Mouse (Mus musculus): ENCODE measurements around the gene Pkn3.

Gene Pkn3

GRCm38 (mm10) chr2:30078349-30078712 is 847 bp downstream of the Pkn3 start:
- TF ChIP-seq GATA4 (IDR thresholded peaks at IDR 0.05; ENCODE audit: insufficient replicate concordance, low read length), result no peak

DNA sequence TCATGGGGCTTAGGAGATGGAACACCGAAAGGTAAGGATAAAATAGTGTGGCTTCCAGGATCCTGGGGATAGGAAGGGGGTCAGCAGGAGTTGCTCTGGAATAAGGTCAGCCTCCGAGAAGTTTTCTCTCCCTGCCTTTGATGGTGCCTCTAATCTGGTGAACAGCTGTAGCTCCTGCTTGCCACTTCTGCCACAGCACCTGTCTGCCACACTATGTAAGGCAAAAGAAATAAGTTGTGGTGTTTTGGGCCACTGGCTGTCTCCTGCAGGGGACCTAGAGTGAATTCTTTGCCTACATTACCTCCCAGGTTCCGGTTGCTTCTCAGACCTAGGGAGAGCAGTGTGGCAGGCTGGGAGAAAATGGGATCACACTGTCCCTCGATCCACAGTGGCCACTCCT is 1.3 kb downstream of the Pkn3 start:
- TF ChIP-seq GATA4 (IDR thresholded peaks at IDR 0.05; ENCODE audit: insufficient replicate concordance, low read length), result no peak

DNA sequence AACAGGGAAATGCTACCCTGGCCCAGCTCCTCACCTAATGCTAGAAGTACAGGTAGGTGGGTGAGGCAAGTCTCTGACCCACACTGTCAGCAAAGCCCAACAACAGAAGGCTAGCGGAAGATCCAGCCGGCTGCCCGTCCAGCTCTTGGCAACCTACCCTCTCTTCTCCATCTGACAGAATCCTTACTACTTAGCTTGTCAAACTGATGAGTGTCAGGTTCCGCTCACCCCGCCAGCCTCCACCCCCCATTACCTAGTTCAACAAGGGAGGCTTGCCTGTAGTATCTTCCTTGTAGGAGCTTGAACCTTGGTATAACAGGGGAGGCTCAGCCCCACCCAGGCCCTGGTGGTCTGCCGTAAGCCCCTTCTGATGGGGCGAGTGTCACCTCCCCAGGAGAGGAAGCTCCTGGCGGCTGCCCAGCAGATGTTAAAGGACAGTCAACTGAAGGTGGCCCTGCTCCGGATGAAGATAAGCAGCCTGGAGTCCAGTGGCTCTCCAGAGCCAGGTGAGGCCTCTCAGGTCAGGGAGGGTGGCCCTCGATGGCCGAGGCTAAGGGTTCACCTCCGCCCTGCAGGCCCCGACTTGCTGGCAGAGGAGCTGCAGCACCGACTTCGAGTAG is 2.8 kb downstream of the Pkn3 start:
- TF ChIP-seq GATA4 (IDR thresholded peaks at IDR 0.05; ENCODE audit: insufficient replicate concordance, low read length), result no peak

DNA sequence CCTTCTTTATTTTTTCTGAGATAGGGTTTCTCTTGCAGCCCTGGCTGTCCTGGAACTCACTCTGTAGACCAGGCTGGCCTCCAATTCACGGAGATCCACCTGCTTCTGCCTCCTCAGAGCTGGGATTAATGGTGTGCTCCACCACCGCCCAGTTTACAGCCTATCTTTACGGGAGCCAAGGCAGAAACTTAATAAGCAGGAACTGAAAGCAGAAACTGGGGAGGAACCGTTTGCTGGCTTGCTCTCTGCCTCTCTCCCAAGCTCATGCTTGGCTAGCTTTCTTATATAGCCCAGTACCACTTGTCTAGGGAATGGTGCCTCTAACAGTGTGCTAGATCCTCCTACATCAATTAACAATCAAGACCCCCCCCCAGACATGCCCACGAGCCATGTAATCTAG is 6.6 kb downstream of the Pkn3 start:
- TF ChIP-seq GATA4 (IDR thresholded peaks at IDR 0.05; ENCODE audit: insufficient replicate concordance, low read length), result no peak

DNA sequence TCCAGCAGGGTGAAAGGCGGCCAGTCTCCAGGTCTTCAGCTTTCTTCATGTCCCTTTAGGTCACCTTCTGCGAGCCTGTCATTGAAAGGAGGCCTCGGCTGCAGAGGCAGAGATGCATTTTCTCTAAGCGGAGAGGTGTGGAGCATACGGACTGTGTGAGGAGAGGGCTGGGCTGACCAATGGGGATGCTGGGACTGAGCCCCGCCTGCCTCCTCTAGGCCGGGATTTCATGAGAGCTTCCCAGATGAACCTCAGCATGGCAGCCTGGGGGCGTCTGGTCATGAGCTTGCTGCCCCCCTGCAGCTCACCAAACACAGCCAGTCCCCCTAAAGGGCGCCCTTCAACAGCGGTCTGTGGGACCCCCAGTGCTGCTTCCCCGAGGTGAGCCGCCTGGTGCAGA is 7.1 kb downstream of the Pkn3 start:
- no peak for TF ChIP-seq GATA4 (IDR thresholded peaks at IDR 0.05; ENCODE audit: insufficient replicate concordance, low read length)

DNA sequence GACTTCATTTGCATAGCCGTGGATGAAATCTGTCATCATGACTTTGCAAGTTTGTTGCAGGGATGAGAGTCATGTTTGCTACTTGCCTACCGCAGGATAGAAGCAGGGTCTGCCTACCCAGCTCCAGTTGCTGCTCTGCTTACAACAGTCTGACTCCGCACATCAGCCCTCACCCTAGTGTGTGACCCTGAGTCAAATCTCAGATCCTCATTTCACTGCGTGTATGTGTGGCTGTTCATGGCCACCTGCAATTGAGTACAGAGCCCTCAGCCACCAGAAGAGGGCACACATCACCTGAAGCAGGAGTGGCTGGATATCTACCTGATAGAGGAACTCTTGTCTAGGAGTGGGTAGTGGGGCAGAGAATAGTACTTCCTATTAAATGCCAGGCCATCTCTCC is 9.8 kb downstream of the Pkn3 start:
- TF ChIP-seq GATA4 (IDR thresholded peaks at IDR 0.05; ENCODE audit: insufficient replicate concordance, low read length), result no peak

- TF ChIP-seq GATA4 (IDR thresholded peaks at IDR 0.05; ENCODE audit: insufficient replicate concordance, low read length), result no peak
Observed at GRCm38 (mm10) chr2:30091521-30091920, 14.0 kb downstream of the Pkn3 start.

DNA sequence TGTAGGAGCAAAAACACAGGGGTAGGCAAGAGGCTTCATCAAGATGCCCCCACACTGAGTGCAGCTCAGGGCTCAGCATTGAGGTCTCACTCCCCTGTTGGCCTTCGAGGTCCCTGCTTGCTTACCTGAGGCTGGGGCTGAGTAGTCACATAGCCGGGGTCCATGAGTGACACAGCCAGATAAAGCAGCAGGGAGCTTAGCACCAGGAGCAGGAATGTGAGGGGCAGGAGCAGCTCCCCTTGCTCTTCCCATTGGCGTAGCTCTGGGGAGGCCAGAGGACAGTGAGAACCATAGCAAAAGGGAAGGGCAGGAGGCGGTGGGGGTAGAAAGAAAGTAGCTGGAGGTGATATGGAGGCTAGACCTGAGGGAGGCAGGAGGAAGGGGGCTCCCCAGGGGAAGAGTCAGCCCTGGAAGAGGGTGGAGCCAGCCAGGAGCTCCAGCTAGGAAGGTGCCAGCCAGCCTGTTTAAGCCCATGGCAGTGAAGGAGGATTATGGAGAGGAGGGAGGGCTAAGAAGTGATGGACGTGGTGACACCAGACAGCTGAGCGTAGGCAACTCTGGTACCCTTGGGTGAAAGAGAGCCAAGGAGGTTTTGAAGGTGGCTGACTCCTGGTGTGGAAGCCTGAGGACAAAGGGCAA is 14.9 kb downstream of the Pkn3 start:
- TF ChIP-seq GATA4 (IDR thresholded peaks at IDR 0.05; ENCODE audit: insufficient replicate concordance, low read length), result no peak

DNA sequence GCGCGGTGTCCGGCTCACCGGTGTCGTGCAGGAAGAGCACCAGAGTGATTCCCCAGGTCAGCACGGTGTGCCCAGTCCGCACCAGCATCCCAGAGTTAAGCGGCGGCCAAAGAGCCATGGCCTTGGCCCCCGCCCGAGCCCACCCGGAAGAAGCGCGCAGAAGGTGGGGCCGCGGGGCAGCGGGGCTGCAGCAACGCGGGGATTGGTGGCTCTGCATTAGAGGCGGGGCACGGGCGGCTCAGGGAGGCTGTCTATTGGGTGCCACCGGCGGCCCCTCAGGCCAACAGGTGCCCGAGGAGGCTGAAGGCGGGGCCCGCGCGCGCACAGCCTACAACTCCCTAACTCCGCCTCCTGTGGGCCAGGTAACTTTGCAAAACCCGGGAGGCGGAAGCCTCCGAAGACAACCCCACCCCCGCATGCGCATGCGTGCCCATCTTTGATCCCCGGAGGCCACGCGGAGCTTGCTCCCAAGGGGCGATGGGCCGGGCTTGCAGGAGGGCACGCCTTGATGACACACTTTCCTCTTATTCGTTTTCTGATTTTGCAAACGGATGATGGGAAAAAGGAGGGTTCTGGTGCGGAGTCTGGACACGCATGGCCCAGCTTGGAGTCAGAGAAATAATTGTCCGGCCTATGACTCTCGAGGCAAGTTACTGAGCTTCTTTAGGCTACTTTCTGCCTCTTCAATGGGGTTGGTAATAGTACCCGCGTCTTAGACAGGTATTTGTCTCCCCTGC is 16.2 kb downstream of the Pkn3 start, which contains the start of gene Zdhhc12:
Gene Zdhhc12 (minus strand): TSS at position 178 of the 737 bp plus-strand sequence.
- TF ChIP-seq GATA4 (IDR thresholded peaks at IDR 0.05; ENCODE audit: insufficient replicate concordance, low read length), result no peak

DNA sequence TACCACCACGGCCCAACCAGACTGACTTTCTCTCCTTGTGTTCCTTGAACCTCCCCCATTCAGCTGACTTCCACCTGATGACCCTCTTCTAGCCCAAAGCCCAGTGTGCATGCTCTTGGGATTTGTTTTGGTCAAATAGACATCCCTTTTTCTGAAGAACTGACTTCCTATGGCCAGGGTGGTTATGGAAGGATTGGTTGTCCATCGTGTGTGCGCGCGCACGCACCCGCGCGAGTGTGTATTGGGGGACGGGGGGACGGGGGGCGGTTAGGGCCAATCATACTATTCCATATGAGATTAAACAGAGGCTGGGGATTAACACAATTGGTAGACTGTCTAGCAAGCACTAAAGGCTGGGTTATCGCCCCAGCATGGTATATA is 16.7 kb downstream of the Pkn3 start:
- no peak for TF ChIP-seq GATA4 (IDR thresholded peaks at IDR 0.05; ENCODE audit: insufficient replicate concordance, low read length)

- no peak for TF ChIP-seq GATA4 (IDR thresholded peaks at IDR 0.05; ENCODE audit: insufficient replicate concordance, low read length)
Observed at GRCm38 (mm10) chr2:30095882-30096527, 18.5 kb downstream of the Pkn3 start.

DNA sequence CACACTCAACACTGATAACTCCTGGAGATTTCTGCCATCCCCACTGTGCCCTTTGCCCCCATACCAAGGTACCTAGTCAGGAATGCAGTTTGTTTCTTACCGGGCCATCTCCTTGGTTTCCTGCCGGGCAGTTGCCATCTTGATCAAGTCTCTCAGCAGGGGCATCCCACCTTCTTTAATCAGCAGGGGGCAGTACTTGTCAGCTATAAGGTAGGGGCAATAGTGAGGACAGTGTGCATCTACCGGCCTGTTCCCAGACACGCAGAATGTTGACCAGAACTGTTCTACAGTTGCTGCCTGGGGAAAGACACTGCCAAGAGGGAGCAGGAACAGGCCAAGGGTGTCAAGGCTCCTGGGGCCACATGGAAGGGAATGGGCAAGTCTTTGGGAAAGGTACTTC is 22.7 kb downstream of the Pkn3 start:
- TF ChIP-seq GATA4 (IDR thresholded peaks at IDR 0.05; ENCODE audit: insufficient replicate concordance, low read length), result no peak

- no peak for TF ChIP-seq GATA4 (IDR thresholded peaks at IDR 0.05; ENCODE audit: insufficient replicate concordance, low read length)
Observed at GRCm38 (mm10) chr2:30106364-30106763, 28.9 kb downstream of the Pkn3 start.

DNA sequence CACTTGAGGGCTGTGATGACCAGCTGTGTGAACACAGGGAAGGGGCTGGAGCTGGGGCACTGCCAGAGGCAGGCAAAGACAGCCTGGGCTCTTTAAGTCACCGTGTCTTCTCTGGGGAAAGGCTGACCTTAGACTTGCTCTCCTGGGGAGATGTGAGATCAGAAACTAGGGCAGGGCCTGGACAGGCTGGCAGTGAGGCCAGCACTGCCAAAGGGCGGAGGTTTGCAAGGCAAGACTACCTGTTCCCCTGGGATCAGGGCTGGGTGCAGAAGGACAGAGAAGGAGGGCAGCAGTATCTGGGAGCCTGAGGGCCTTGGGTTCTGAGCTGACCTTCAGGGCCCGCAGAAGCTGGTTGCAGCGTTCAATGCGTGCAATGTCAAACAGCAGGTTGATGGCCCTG is 30.2 kb downstream of the Pkn3 start:
- no peak for TF ChIP-seq GATA4 (IDR thresholded peaks at IDR 0.05; ENCODE audit: insufficient replicate concordance, low read length)

GRCm38 (mm10) chr2:30108260-30108659 is 30.8 kb downstream of the Pkn3 start:
- no peak for TF ChIP-seq GATA4 (IDR thresholded peaks at IDR 0.05; ENCODE audit: insufficient replicate concordance, low read length)

DNA sequence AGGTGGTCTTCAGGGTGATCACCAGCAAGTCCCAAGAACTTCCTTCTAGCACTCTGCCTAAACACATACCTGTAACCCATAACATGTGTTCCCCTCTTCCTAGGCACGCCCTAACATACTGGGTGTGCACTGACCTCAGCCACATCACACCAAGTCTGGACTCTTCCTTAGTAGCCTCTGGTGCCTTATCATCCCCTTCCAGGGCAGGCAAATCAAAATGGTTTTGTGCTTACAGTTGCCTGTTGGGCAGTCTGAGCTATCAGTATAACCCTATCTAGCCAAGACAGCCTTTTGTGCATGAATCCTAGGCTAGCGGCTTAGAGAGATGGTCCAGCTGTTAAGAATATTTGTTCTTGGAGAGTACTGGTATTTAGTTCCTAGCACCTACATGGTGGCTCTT is 34.0 kb downstream of the Pkn3 start:
- no peak for TF ChIP-seq GATA4 (IDR thresholded peaks at IDR 0.05; ENCODE audit: insufficient replicate concordance, low read length)

All from liver, adult (tissue).